ENCODE assay signal across 9 mouse cellular contexts in genomic region chr10:43634371-43635080, GRCm38 (mm10). TPM values are rescaled to one million over a fixed set of nuclear protein-coding genes. Genes with fewer than 3 reads are reported as not detected.
DNase-seq lines count a peak whose midpoint lies in the region; ATAC-seq lines count a peak whose summit lies in the region.
"Had no signal": no experiment of that assay in that cellular context is flagged by ENCODE, and none has a peak within 500 bp of the region (broad histone marks: within the 10 kb centered on the region; RNA-seq: fewer than 3 reads in every experiment).

No protein-coding gene starts in this region.

- peaks cover 8% of the 10 kb centered on the region for H3K4me1 ChIP-seq in neural tube, embryonic 15.5 days
- H3K4me1 ChIP-seq: stomach, embryonic 15.5 days had no signal

- no peaks in the 10 kb centered on the region for H3K9me3 ChIP-seq in neural tube, embryonic 15.5 days (replicated peaks)
- H3K9me3 ChIP-seq: stomach, embryonic 15.5 days had no signal

- peak overlapping the region; percentile 78 for H3K27ac ChIP-seq in neural tube, embryonic 15.5 days (replicated peaks)
- H3K27ac ChIP-seq: stomach, embryonic 15.5 days had no signal

- ATAC-seq in neural tube, embryonic 15.5 days (ENCODE audit: low FRiP score) = peak; percentile 79

- DNase-seq in urinary bladder, adult 18-20 months (ENCODE audit: low spot score in 2 of 2) = peak; percentile 3 to 8
- DNase-seq in urinary bladder, postnatal 36 days (ENCODE audit: low spot score in 2 of 2) = no peak
- DNase-seq in kidney, adult 18-20 months = peak; percentile 76
- peak; percentile 76 to 85 for DNase-seq in kidney, postnatal 4 days
- no peak for DNase-seq in left cerebral cortex, postnatal 4 days
- DNase-seq in adrenal gland, adult 8-10 months = no peak

- no peaks in the 10 kb centered on the region for H3K36me3 ChIP-seq in neural tube, embryonic 15.5 days
- H3K36me3 ChIP-seq: G1E; stomach, embryonic 15.5 days had no signal

- intact Hi-C loops in left cerebral cortex, postnatal 4 days (cut with DNase I) = no loop called here

- no peak overlapping the region for H3K4me3 ChIP-seq in neural tube, embryonic 15.5 days (replicated peaks)
- H3K4me3 ChIP-seq: stomach, embryonic 15.5 days had no signal

- no peaks in the 10 kb centered on the region for H3K27me3 ChIP-seq in neural tube, embryonic 15.5 days (replicated peaks)
- H3K27me3 ChIP-seq: stomach, embryonic 15.5 days had no signal

- H3K4me2 ChIP-seq in neural tube, embryonic 15.5 days = no peak overlapping the region
- H3K4me2 ChIP-seq: stomach, embryonic 15.5 days had no signal

- WGBS in neural tube, embryonic 15.5 days = 36% methylated on average over 10 of the region's 10 CpGs

- no peak overlapping the region for H3K9ac ChIP-seq in neural tube, embryonic 15.5 days (replicated peaks)
- H3K9ac ChIP-seq: stomach, embryonic 15.5 days had no signal

RNA-seq across cellular contexts. Expression of gene Cd24a, which starts 56.4 kb away (rescaled TPM):
- polyA plus RNA-seq in neural tube, embryonic 15.5 days (2015; fragmentation: Nextera tagmentation; extraction: Ambion mirVana) = 638 and 740 TPM in 2 replicates
- total RNA-seq in left cerebral cortex, postnatal 4 days (2021) = 100 to 1,000 TPM; 535 to 639 TPM
- total RNA-seq in adrenal gland, adult 8-10 months (2022) = 10 to 100 TPM; 15.7 to 28.6 (median 22.9) TPM

Comparison
In these comparisons a context has a peak if more than half of its experiments do, and no peak if none do; other contexts are left out.
1. DNase-seq: peak in urinary bladder, adult 18-20 months (2 of 2), kidney, adult 18-20 months (single experiment) and kidney, postnatal 4 days (2 of 2); none in urinary bladder, postnatal 36 days (0 of 2), left cerebral cortex, postnatal 4 days (single experiment) and adrenal gland, adult 8-10 months (single experiment).
2. RNA of gene Cd24a, which starts 56.4 kb away (total RNA-seq): 535 to 639 TPM in left cerebral cortex, postnatal 4 days; 15.7 to 28.6 TPM in adrenal gland, adult 8-10 months; every median in the first group is over 10 times any median in the second.